Mouse (Mus musculus): ENCODE results near the gene BC049352.

DNA sequence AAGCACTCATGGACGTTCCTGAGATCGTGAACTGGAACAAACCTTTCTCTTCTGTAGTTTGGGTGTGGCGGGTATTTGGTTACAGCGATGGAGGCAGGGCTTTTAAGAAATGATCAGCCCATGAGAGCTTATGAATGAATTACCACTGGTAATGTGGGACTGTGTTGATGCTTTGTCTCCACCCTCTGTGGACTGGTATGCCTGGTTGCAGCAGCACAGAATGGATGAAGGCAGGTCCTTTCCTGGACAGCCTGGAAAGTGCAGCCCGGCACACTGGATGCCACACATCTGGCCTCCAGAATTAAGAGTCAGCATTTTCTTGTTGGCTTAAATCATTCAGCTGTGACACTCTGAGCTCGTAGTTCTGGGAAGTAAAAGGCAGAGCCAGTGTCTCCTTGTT is 30.2 kb downstream of the BC049352 start:
- no peak for TF ChIP-seq CTCF (IDR thresholded peaks at IDR 0.05; ENCODE audit: low read depth)
- no peak for TF ChIP-seq EP300 (IDR thresholded peaks at IDR 0.05; ENCODE audit: low read depth)

Data from liver, postnatal 0 days (tissue).